Mouse (Mus musculus): ENCODE measurements around the gene Rap1gap2. TPM values are rescaled to one million over a fixed set of nuclear protein-coding genes. Genes with fewer than 3 reads are reported as not detected.

Rap1gap2 gene
- total RNA-seq, 2 experiments from 2014 or later = 0.82 to 3.2 TPM

- ATAC-seq (replicated peaks; ENCODE audit: poor library complexity, severe bottlenecking) = no peak
Measured at GRCm38 (mm10) chr11:74623693-74624092, 13.0 kb upstream of the Rap1gap2 start.

- ATAC-seq (replicated peaks; ENCODE audit: poor library complexity, severe bottlenecking) = no peak
Measured at GRCm38 (mm10) chr11:74621974-74622669, 11.4 kb upstream of the Rap1gap2 start.

- no peak for ATAC-seq (replicated peaks; ENCODE audit: poor library complexity, severe bottlenecking)
Measured at GRCm38 (mm10) chr11:74619956-74620300, 9.2 kb upstream of the Rap1gap2 start.

- ATAC-seq (replicated peaks; ENCODE audit: poor library complexity, severe bottlenecking) = peak; percentile 99
Measured at GRCm38 (mm10) chr11:74619201-74619955, 8.7 kb upstream of the Rap1gap2 start, which contains the start of gene Ccdc92b. Gene Ccdc92b (plus strand): TSS chr11:74619605.

GRCm38 (mm10) chr11:74615571-74615970 lies 4.9 kb upstream of the Rap1gap2 start:
- no peak for ATAC-seq (replicated peaks; ENCODE audit: poor library complexity, severe bottlenecking)

- ATAC-seq (replicated peaks; ENCODE audit: poor library complexity, severe bottlenecking) = no peak
Measured at GRCm38 (mm10) chr11:74613428-74613827, 2.7 kb upstream of the Rap1gap2 start.

- no peak for ATAC-seq (replicated peaks; ENCODE audit: poor library complexity, severe bottlenecking)
Measured at GRCm38 (mm10) chr11:74611437-74611836, 722 bp upstream of the Rap1gap2 start.

- no peak for ATAC-seq (replicated peaks; ENCODE audit: poor library complexity, severe bottlenecking)
Measured at GRCm38 (mm10) chr11:74610068-74610467, 647 bp downstream of the Rap1gap2 start.

GRCm38 (mm10) chr11:74602286-74602685 lies 8.4 kb downstream of the Rap1gap2 start:
- ATAC-seq (replicated peaks; ENCODE audit: poor library complexity, severe bottlenecking) = no peak

- no peak for ATAC-seq (replicated peaks; ENCODE audit: poor library complexity, severe bottlenecking)
Measured at GRCm38 (mm10) chr11:74597990-74598337, 12.8 kb downstream of the Rap1gap2 start.

- no peak for ATAC-seq (replicated peaks; ENCODE audit: poor library complexity, severe bottlenecking)
Measured at GRCm38 (mm10) chr11:74597283-74597989, 13.3 kb downstream of the Rap1gap2 start.

- ATAC-seq (replicated peaks; ENCODE audit: poor library complexity, severe bottlenecking) = no peak
Measured at GRCm38 (mm10) chr11:74592246-74592645, 18.5 kb downstream of the Rap1gap2 start.

- ATAC-seq (replicated peaks; ENCODE audit: poor library complexity, severe bottlenecking) = no peak
Measured at GRCm38 (mm10) chr11:74590691-74591090, 20.0 kb downstream of the Rap1gap2 start.

GRCm38 (mm10) chr11:74590239-74590596 lies 20.5 kb downstream of the Rap1gap2 start:
- ATAC-seq (replicated peaks; ENCODE audit: poor library complexity, severe bottlenecking) = no peak

GRCm38 (mm10) chr11:74589401-74590238 lies 21.1 kb downstream of the Rap1gap2 start:
- ATAC-seq (replicated peaks; ENCODE audit: poor library complexity, severe bottlenecking) = no peak; the same call in 1 of the 2 replicates

- ATAC-seq (replicated peaks; ENCODE audit: poor library complexity, severe bottlenecking) = no peak
Measured at GRCm38 (mm10) chr11:74586401-74586800, 24.3 kb downstream of the Rap1gap2 start.

GRCm38 (mm10) chr11:74584946-74585723 lies 25.6 kb downstream of the Rap1gap2 start:
- ATAC-seq (replicated peaks; ENCODE audit: poor library complexity, severe bottlenecking) = peak; percentile 49; the same call in 1 of the 2 replicates

GRCm38 (mm10) chr11:74583824-74584349 lies 26.8 kb downstream of the Rap1gap2 start:
- no peak for ATAC-seq (replicated peaks; ENCODE audit: poor library complexity, severe bottlenecking)

GRCm38 (mm10) chr11:74582464-74582863 lies 28.3 kb downstream of the Rap1gap2 start:
- no peak for ATAC-seq (replicated peaks; ENCODE audit: poor library complexity, severe bottlenecking)

Measured in granulocyte monocyte progenitor cell, adult 5-6 weeks (primary cell).